Mouse (Mus musculus) lung, adult 10 weeks (tissue): ENCODE measurements around the gene Cbfa2t3. TPM values are rescaled to one million over a fixed set of nuclear protein-coding genes. Genes with fewer than 3 reads are reported as not detected.

Source experiments
- polyA plus RNA-seq: library from polyadenylated mRNA; stranded (reverse); fragments of 350-450 nt; fragmentation: Illumina TruSeq; extraction: RNeasy Lipid Tissue Mini Kit (QIAGEN cat#74804); gene quantifications from one replicate; pipeline ENCODE4 v1.2.3, GENCODE M21; 2014; ENCODE audit warnings: low read depth, low replicate concordance; ENCODE audit not compliant: insufficient read depth

Cbfa2t3 gene
- polyA plus RNA-seq, result 11.2 TPM

DNA sequence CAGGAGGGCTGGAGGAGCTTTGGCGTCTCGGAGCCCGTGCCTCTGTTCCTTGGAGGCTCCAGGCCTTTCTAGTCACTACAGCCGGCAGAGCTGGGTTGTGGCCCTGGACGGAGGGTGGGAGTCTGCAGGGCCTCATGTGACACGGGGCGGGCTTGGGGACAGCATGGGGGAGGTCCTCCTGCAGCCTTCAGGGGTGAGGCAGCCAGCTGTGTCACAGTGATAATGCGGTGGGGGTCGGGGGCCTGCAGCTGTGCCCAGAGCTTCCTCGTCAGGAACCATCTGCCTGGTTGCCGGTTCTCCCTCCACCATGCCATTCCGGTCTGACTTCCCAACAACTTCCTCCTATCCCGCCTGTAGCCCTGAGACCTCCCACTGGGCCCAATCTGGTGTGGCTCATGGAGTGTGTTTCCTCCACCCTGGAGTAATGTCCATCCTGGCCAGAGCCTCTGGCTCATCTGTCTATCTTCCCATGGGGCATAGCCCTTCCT lies at the start of gene Cbfa2t3:
Gene Cbfa2t3 (minus strand): TSS at position 105 of the 488 bp plus-strand sequence.

DNA sequence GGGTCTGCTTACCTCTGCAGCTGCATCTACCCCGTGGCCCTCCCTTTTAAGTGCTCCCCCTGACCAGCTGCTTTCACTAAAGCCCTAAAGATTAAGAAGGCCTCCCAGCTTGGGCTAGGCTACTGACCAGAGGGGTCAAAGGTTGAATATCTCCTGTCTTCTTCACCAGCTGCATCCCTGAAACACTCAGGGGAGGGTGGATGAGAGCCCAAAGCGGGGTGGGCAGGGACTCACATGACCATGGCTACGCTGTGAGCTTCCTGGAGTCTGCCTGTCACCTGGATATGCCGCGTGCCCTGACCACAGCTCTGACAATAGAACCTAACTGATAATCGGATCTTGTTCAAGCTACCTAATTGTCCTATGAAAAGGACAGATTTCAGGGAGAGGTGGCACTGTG lies 76.2 kb downstream of the Cbfa2t3 start, which contains the start of gene Pabpn1l:
Gene Pabpn1l (minus strand): TSS at position 13 of the 400 bp plus-strand sequence.

GRCm38 (mm10) chr8:122611295-122612133 lies 87.4 kb downstream of the Cbfa2t3 start, which contains the start of the genes Galns and Trappc2l:
Galns (minus strand) TSS chr8:122611463.
Trappc2l (plus strand) TSS chr8:122611640.

DNA sequence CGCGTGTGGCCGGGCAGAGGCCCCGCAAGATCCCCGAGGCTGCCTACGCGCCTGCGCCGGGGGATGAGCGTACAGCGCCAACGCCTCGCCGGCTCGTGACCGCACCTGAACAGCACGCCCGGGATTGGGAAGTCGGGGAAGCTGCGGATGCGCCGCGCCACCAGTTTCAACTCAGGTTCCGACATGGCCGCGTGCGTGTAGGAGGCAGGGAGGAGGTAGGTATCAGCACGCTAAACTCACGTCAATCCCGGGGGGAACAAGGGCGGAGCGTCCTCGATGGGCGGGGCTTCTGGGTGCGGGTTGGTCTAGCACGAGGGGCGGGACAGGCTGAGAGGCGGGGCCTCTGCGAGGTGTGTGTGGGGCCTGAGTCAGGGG lies 122.3 kb downstream of the Cbfa2t3 start, which contains the start of gene Aprt:
Gene Aprt (minus strand): TSS at position 262 of the 375 bp plus-strand sequence.

Other genes with a start within 250 kb of the Cbfa2t3 start
- 0.38 TPM for gene Snai3, start 238.4 kb downstream of the Cbfa2t3 start, polyA plus RNA-seq
- 25.3 TPM for gene Rnf166, start 223.0 kb downstream of the Cbfa2t3 start, polyA plus RNA-seq
- gene Ctu2, start 223.0 kb downstream of the Cbfa2t3 start, polyA plus RNA-seq, result 12.7 TPM
- 35.9 TPM for gene Piezo1, start 147.8 kb downstream of the Cbfa2t3 start, polyA plus RNA-seq
- gene Cdt1, start 131.1 kb downstream of the Cbfa2t3 start, polyA plus RNA-seq, result 5.7 TPM
- gene Aprt, start 122.2 kb downstream of the Cbfa2t3 start, polyA plus RNA-seq, result 101 TPM
- gene Galns, start 87.6 kb downstream of the Cbfa2t3 start, polyA plus RNA-seq, result 6.9 TPM
- 63.9 TPM for gene Trappc2l, start 87.5 kb downstream of the Cbfa2t3 start, polyA plus RNA-seq
- gene Pabpn1l, start 76.4 kb downstream of the Cbfa2t3 start, polyA plus RNA-seq, result 0.21 TPM
- 9.4 TPM for gene Acsf3, start 76.4 kb upstream of the Cbfa2t3 start, polyA plus RNA-seq
- not detected for gene Cdh15, start 148.9 kb upstream of the Cbfa2t3 start, polyA plus RNA-seq